Mouse (Mus musculus): ENCODE results near the gene Akr1a1.

GRCm38 (mm10) chr4:116676027-116676426 lies 24.5 kb upstream of the Akr1a1 start:
- no peak for TF ChIP-seq CTCF (IDR thresholded peaks at IDR 0.05; ENCODE audit: low read depth)
- TF ChIP-seq EP300 (optimal IDR thresholded peaks at IDR 0.05): no peak

All from stomach, postnatal 0 days (tissue).